Mouse (Mus musculus): ENCODE results near the gene Ulk4.

Ulk4 gene

DNA sequence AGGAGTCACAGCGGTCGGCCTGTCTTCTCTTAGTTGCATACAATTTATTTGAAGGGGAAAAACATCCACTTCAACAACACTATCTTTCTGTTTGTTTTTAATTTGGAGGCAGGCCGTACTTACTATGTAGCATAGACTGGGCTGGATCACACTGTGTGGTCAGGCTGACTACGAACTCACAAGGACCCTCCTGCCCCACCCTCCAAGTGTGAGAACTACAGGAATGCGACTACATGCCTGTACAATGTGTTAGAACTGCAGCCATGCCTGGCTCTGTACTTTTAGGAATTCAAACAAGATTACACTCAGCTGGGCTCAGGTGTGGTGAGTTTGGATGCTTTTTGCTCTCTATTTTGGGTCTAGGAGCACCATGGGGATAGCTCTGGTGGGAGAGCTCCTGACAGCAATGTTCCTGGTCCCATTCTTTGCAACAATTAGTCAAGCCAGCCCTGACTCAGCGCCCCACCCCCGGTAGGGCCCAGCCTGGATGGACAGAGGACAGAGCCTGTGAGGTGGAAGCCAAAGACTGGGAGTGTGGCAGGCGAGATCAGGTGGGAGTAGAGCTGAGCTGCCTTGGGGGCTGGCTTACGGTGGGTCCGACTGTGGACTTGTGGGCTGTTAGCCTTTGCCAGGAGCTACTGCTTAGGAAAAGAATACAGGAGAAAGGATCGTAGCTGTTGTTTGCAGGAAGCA lies 261.0 kb downstream of the Ulk4 start:
- no peaks in the 10 kb centered on the region for H3K36me3 ChIP-seq (ENCODE audit: insufficient read depth, low read length)
- H3K4me1 ChIP-seq (replicated peaks; ENCODE audit: low read depth, low read length), result peaks cover 7% of the 10 kb centered on the region
- H3K9me3 ChIP-seq (ENCODE audit: low read length), result peaks cover 1% of the 10 kb centered on the region
- TF ChIP-seq POU5F1 (IDR thresholded peaks at IDR 0.05; ENCODE audit: borderline replicate concordance, low read length) (no peak), NANOG (IDR thresholded peaks at IDR 0.05; ENCODE audit: borderline replicate concordance, low read length) (no peak), CTCF (conservative IDR thresholded peaks at IDR 0.05; ENCODE audit: low read length) (no peak)
- H3K4me3 ChIP-seq (replicated peaks; ENCODE audit: low read length), result no peak overlapping the region
- H3K27me3 ChIP-seq (ENCODE audit: insufficient read depth, low read length), result 0 out of 2 replicates have a peak, but pooled peaks cover 9% of the 10 kb centered on the region

DNA sequence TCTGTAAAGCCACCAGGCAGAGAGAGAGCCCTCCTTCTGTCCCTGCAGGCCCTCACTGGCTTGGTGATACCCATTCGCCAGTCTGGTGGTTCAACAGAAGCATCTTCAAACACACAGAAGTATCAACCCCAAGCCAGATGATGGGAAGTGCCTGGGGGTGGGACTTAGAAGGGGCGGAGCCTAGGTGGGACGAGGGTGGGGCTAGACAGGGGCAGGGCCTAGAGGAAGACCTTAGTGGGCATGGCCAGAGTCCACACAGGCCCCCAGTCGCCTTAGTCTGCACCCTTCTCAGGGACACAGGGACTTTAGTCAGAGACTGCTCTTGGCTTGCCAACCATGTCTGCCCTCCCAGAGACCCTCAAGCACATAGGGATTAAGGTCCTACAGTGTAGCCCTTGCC lies 265.5 kb downstream of the Ulk4 start:
- Histone ChIP-seq H3K27me3 (ENCODE audit: insufficient read depth, low read length) (no peaks in the 10 kb centered on the region), H3K9me3 (ENCODE audit: low read length) (no peaks in the 10 kb centered on the region), H3K4me1 (replicated peaks; ENCODE audit: low read depth, low read length) (peaks cover 14% of the 10 kb centered on the region), H3K4me3 (replicated peaks; ENCODE audit: low read length) (no peak overlapping the region), H3K36me3 (ENCODE audit: insufficient read depth, low read length) (no peaks in the 10 kb centered on the region)
- no peak for TF ChIP-seq NANOG (IDR thresholded peaks at IDR 0.05; ENCODE audit: borderline replicate concordance, low read length)
- TF ChIP-seq POU5F1 (IDR thresholded peaks at IDR 0.05; ENCODE audit: borderline replicate concordance, low read length), result no peak
- no peak for TF ChIP-seq CTCF (conservative IDR thresholded peaks at IDR 0.05; ENCODE audit: low read length)

DNA sequence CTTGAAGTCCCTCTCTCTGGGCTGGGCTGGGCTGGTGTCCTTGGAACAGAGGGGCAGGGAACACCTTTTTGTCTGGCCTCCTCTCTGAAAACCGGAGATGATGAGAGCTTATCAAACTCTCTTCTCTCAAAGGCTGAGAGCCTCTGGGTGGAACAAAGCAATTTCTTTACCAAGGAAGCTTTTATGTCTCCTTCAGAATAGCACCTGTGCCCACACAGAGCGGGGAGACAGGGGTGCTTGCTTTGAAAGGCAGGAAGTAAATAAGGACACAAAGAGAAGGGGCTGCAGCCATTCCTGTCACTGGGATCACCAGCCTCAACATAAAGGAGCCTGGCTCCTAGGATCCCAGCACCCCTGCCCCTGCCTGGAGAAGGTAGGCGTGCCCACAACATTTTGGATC lies 266.5 kb downstream of the Ulk4 start:
- TF ChIP-seq POU5F1 (IDR thresholded peaks at IDR 0.05; ENCODE audit: borderline replicate concordance, low read length), result no peak
- no peak for TF ChIP-seq NANOG (IDR thresholded peaks at IDR 0.05; ENCODE audit: borderline replicate concordance, low read length)
- TF ChIP-seq CTCF (conservative IDR thresholded peaks at IDR 0.05; ENCODE audit: low read length), result no peak
- Histone ChIP-seq H3K4me1 (replicated peaks; ENCODE audit: low read depth, low read length) (peaks cover 14% of the 10 kb centered on the region), H3K27me3 (ENCODE audit: insufficient read depth, low read length) (no peaks in the 10 kb centered on the region), H3K9me3 (ENCODE audit: low read length) (no peaks in the 10 kb centered on the region), H3K4me3 (replicated peaks; ENCODE audit: low read length) (no peak overlapping the region), H3K36me3 (ENCODE audit: insufficient read depth, low read length) (no peaks in the 10 kb centered on the region)

DNA sequence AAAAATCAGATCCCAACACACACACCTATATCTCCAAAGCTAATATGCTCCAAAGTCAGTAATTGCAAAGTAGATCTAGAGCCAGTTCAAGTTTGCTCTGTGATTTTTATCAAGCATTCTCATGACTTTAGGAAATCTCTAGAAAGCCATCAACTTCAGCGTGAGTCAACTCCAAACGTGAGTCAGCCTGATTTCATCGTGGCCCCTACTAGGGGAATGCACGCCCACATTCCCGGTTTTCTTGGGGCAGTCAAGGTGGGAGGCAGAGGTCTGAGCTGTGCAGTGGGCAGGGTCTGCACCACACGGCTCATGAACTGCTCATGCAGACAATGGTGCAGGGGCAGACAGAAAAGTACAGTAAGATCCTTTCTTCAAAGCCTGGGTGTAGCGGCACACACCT lies 271.0 kb downstream of the Ulk4 start:
- Histone ChIP-seq H3K27me3 (ENCODE audit: insufficient read depth, low read length) (no peaks in the 10 kb centered on the region), H3K4me3 (replicated peaks; ENCODE audit: low read length) (no peak overlapping the region), H3K9me3 (ENCODE audit: low read length) (no peaks in the 10 kb centered on the region), H3K4me1 (replicated peaks; ENCODE audit: low read depth, low read length) (peaks cover 25% of the 10 kb centered on the region), H3K36me3 (ENCODE audit: insufficient read depth, low read length) (no peaks in the 10 kb centered on the region)
- TF ChIP-seq CTCF (conservative IDR thresholded peaks at IDR 0.05; ENCODE audit: low read length) (no peak), POU5F1 (IDR thresholded peaks at IDR 0.05; ENCODE audit: borderline replicate concordance, low read length) (no peak), NANOG (IDR thresholded peaks at IDR 0.05; ENCODE audit: borderline replicate concordance, low read length) (no peak)

DNA sequence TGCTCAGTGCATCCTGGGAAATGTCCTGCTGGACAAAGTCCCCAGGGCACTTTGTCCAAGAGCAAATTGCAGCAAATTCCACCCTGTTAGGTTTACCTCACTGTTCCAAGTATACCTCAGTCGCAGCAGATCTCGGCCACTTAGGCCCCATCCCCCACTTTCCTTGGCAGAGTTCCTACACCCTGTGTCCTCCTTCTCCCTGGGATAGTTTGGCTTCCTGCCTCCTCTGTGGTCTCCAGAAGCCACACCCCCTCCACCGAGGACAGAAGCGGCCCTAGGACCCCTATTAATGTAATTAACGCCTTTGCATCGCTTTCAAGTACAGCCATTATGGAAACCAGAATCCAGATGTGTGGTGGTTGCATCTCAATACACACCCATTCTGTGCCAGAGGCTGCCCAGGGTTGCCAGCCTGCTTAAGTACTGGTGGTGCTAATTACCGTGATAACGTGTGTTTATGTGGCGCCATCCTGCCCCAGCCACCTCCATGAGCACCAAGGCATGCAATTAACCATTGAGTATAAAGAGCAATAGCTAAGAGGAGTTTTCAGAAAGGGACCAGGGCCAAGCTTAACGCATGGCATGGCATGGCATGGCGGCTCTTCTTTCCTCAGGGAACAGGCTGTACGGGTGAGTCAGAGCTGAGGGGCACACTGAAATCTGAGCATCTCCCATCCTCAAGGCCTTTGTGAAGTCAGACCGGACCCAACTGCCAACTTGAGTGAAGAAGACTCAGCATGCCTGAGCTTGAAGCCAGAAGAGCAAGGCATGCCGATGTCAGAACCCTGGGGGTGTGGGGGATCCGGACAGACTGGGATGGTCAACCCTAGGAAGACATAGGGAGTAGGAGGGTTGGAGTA lies 275.1 kb downstream of the Ulk4 start:
- TF ChIP-seq CTCF (conservative IDR thresholded peaks at IDR 0.05; ENCODE audit: low read length) (no peak), NANOG (IDR thresholded peaks at IDR 0.05; ENCODE audit: borderline replicate concordance, low read length) (no peak), POU5F1 (IDR thresholded peaks at IDR 0.05; ENCODE audit: borderline replicate concordance, low read length) (no peak)
- Histone ChIP-seq H3K36me3 (ENCODE audit: insufficient read depth, low read length) (no peaks in the 10 kb centered on the region), H3K4me1 (replicated peaks; ENCODE audit: low read depth, low read length) (peaks cover 18% of the 10 kb centered on the region), H3K4me3 (replicated peaks; ENCODE audit: low read length) (no peak overlapping the region), H3K9me3 (ENCODE audit: low read length) (no peaks in the 10 kb centered on the region), H3K27me3 (ENCODE audit: insufficient read depth, low read length) (no peaks in the 10 kb centered on the region; the same call in 1 of the 2 replicates)

DNA sequence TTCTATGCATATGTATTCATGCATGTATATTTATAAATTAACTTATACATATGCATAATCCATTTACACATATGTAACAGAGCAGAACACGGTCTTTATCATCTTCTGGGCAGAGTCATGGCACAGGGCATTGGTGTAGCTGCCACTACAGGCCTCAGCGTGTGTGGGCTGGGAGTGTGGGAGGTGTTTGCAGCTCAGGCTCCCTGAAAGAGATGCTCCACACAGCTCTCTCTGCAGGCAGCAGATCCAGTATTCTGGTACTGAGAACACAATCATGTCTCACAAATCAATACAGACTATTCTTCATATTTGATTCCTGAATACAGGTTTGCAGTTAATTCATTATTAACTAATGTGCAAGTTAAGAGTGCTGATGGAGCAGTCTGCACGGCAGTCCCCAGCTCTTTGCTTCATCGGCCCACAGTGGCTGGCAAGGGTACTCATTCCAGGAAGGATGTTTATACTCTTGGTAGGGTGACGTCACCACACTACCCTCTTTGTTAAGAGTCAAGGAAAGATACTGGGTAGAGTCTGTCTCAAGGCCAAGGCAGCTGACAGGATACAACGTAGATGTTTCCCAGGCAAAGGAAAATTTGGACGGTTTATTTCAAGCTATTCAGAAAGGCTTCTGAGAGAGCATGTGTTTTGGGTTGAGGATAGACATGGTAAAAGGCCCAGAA lies 276.2 kb downstream of the Ulk4 start:
- H3K27me3 ChIP-seq (ENCODE audit: insufficient read depth, low read length), result no peaks in the 10 kb centered on the region; the same call in 1 of the 2 replicates
- H3K9me3 ChIP-seq (ENCODE audit: low read length), result no peaks in the 10 kb centered on the region
- H3K4me1 ChIP-seq (replicated peaks; ENCODE audit: low read depth, low read length), result peaks cover 18% of the 10 kb centered on the region
- H3K4me3 ChIP-seq (replicated peaks; ENCODE audit: low read length), result no peak overlapping the region
- TF ChIP-seq NANOG (IDR thresholded peaks at IDR 0.05; ENCODE audit: borderline replicate concordance, low read length) (no peak), CTCF (conservative IDR thresholded peaks at IDR 0.05; ENCODE audit: low read length) (no peak), POU5F1 (IDR thresholded peaks at IDR 0.05; ENCODE audit: borderline replicate concordance, low read length) (no peak)
- no peaks in the 10 kb centered on the region for H3K36me3 ChIP-seq (ENCODE audit: insufficient read depth, low read length)

DNA sequence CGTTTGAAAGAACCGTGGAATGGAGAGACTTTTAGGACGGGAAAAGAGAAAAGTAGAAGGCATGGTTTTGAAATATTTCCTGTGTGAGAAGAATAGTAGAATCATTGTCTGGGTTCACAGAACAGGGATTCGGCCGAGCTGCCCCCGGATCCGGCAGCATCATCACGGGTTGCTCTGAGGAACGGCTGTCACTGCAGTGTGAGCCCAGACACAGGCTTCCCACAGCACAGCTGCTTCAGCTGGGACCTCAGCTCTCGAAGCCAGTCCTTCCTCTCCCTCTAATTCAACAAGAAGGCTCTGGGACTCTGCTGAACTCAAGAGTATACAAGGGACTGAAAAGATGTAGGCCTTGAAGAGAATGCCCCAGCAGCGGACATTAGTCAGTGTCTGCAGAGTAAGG lies 278.3 kb downstream of the Ulk4 start:
- TF ChIP-seq POU5F1 (IDR thresholded peaks at IDR 0.05; ENCODE audit: borderline replicate concordance, low read length), result no peak
- TF ChIP-seq CTCF (conservative IDR thresholded peaks at IDR 0.05; ENCODE audit: low read length), result no peak
- no peak for TF ChIP-seq NANOG (IDR thresholded peaks at IDR 0.05; ENCODE audit: borderline replicate concordance, low read length)
- Histone ChIP-seq H3K36me3 (ENCODE audit: insufficient read depth, low read length) (no peaks in the 10 kb centered on the region), H3K4me3 (replicated peaks; ENCODE audit: low read length) (no peak overlapping the region), H3K4me1 (replicated peaks; ENCODE audit: low read depth, low read length) (peaks cover 18% of the 10 kb centered on the region), H3K9me3 (ENCODE audit: low read length) (no peaks in the 10 kb centered on the region), H3K27me3 (ENCODE audit: insufficient read depth, low read length) (no peaks in the 10 kb centered on the region; the same call in 1 of the 2 replicates)

Measured in E14TG2a.4 (cell line).